Mouse (Mus musculus) midbrain, embryonic 10.5 days (tissue): ENCODE measurements around the gene Gprin1. TPM values are rescaled to one million over a fixed set of nuclear protein-coding genes. Genes with fewer than 3 reads are reported as not detected.

ENCODE experiments used
- DNase-seq: peaks from one replicate; pipeline ENCODE4 v3.0.0-alpha.2; 2017; ENCODE audit warnings: low spot score
- H3K27ac ChIP-seq: fragments of 300-500 bp; sonication (generic); replicated peaks from 2 replicates; pipeline ENCODE4 v1.5.1; 2016; ENCODE audit warnings: mild to moderate bottlenecking
- H3K27me3 ChIP-seq: fragments of 300-500 bp; sonication (generic); 2 replicates; pipeline ENCODE4 v1.6.1; 2016; ENCODE audit warnings: low read depth, mild to moderate bottlenecking; ENCODE audit not compliant: poor library complexity, severe bottlenecking
- H3K36me3 ChIP-seq: fragments of 300-500 bp; sonication (generic); 2 replicates; pipeline ENCODE4 v1.6.1; 2016; ENCODE audit warnings: mild to moderate bottlenecking, moderate library complexity
- H3K4me1 ChIP-seq: fragments of 300-500 bp; sonication (generic); 2 replicates; pipeline ENCODE4 v1.6.1; 2016
- H3K4me3 ChIP-seq: fragments of 300-500 bp; sonication (generic); 2 replicates; pipeline ENCODE4 v1.5.1; 2016; ENCODE audit warnings: mild to moderate bottlenecking, moderate library complexity
- H3K9me3 ChIP-seq: fragments of 300-500 bp; sonication (generic); replicated peaks from 2 replicates; pipeline ENCODE4 v1.6.1; 2016; ENCODE audit warnings: mild to moderate bottlenecking
- WGBS: fragments of 180-500 bp; shearing (Covaris S2); methylation state at CpG from one replicate; pipeline ENCODE4 v1.1.7; 2016; 5-methylcytosine and 5-hydroxymethylcytosine counted together
- polyA plus RNA-seq: library from polyadenylated mRNA; unstranded; fragments of >200 nt; fragmentation: Nextera tagmentation; extraction: Ambion mirVana; gene quantifications from 2 replicates; pipeline ENCODE4 v1.2.1, GENCODE M21; 2016

Gprin1 gene
- polyA plus RNA-seq, 1 experiment from 2014 or later = 0.88 TPM

- H3K4me1 ChIP-seq = no peaks in the 10 kb centered on the region
- no peak overlapping the region for H3K27ac ChIP-seq
- H3K9me3 ChIP-seq = no peaks in the 10 kb centered on the region
- no peak overlapping the region for H3K4me3 ChIP-seq
- WGBS = 54% methylated on average over 2 of the region's 2 CpGs
- no peak for DNase-seq
- H3K27me3 ChIP-seq = peaks cover 8% of the 10 kb centered on the region; the same call in 1 of the 2 replicates
- no peaks in the 10 kb centered on the region for H3K36me3 ChIP-seq
Observed at GRCm38 (mm10) chr13:54783235-54783634, 33.6 kb upstream of the Gprin1 start.

GRCm38 (mm10) chr13:54781086-54781485 is 31.4 kb upstream of the Gprin1 start:
- no peaks in the 10 kb centered on the region for H3K27me3 ChIP-seq
- no peaks in the 10 kb centered on the region for H3K36me3 ChIP-seq
- no peaks in the 10 kb centered on the region for H3K4me1 ChIP-seq
- 89% methylated on average over 3 of the region's 3 CpGs for WGBS
- H3K9me3 ChIP-seq = no peaks in the 10 kb centered on the region
- no peak for DNase-seq
- H3K4me3 ChIP-seq = no peak overlapping the region
- no peak overlapping the region for H3K27ac ChIP-seq

GRCm38 (mm10) chr13:54780592-54780991 is 30.9 kb upstream of the Gprin1 start:
- Histone ChIP-seq H3K27me3 (no peaks in the 10 kb centered on the region), H3K27ac (no peak overlapping the region), H3K36me3 (no peaks in the 10 kb centered on the region), H3K4me3 (no peak overlapping the region), H3K4me1 (no peaks in the 10 kb centered on the region), H3K9me3 (no peaks in the 10 kb centered on the region; the same call in 1 of the 2 replicates)
- no peak for DNase-seq
- WGBS = 84% methylated on average over 3 of the region's 3 CpGs

GRCm38 (mm10) chr13:54767012-54767411 is 17.3 kb upstream of the Gprin1 start:
- Histone ChIP-seq H3K4me3 (no peak overlapping the region), H3K9me3 (0 out of 2 replicates have a peak, but pooled peaks cover 3% of the 10 kb centered on the region), H3K4me1 (peaks cover 24% of the 10 kb centered on the region), H3K27me3 (peaks cover 58% of the 10 kb centered on the region), H3K27ac (no peak overlapping the region), H3K36me3 (no peaks in the 10 kb centered on the region)
- 82% methylated on average over 4 of the region's 4 CpGs for WGBS
- no peak for DNase-seq

- peak within 1 kb of the TSS; percentile 60 for H3K4me3 ChIP-seq
Observed at GRCm38 (mm10) chr13:54766192-54766768, 16.6 kb upstream of the Gprin1 start, which contains the start of gene Sncb. TSS of gene Sncb (minus strand) at chr13:54766595.

GRCm38 (mm10) chr13:54765281-54766191 is 15.9 kb upstream of the Gprin1 start:
- H3K4me3 ChIP-seq = peak overlapping the region; percentile 60
- peaks cover 27% of the 10 kb centered on the region for H3K4me1 ChIP-seq
- peak overlapping the region; percentile 24; the same call in 1 of the 2 replicates for H3K27ac ChIP-seq
- no peak for DNase-seq
- WGBS = 4% methylated on average over 44 of the region's 44 CpGs
- no peaks in the 10 kb centered on the region for H3K9me3 ChIP-seq
- peaks cover 72% of the 10 kb centered on the region for H3K27me3 ChIP-seq
- H3K36me3 ChIP-seq = no peaks in the 10 kb centered on the region

More at GRCm38 (mm10) chr13:54766192-54766768, 16.6 kb upstream of the Gprin1 start, which contains the start of gene Sncb:
- Histone ChIP-seq H3K9me3 (0 out of 2 replicates have a peak, but pooled peaks cover 3% of the 10 kb centered on the region), H3K36me3 (no peaks in the 10 kb centered on the region), H3K4me1 (peaks cover 24% of the 10 kb centered on the region), H3K27ac (peak within 1 kb of the TSS; percentile 24; the same call in 1 of the 2 replicates), H3K27me3 (peaks cover 64% of the 10 kb centered on the region)
- DNase-seq = peak; percentile 77
- under 1% methylated on average over 35 of the region's 35 CpGs for WGBS

- H3K4me1 ChIP-seq = peaks cover 52% of the 10 kb centered on the region
- H3K9me3 ChIP-seq = no peaks in the 10 kb centered on the region
- WGBS = 78% methylated on average over 7 of the region's 7 CpGs
- H3K36me3 ChIP-seq = no peaks in the 10 kb centered on the region
- DNase-seq = no peak
- H3K27ac ChIP-seq = no peak overlapping the region
- no peak overlapping the region for H3K4me3 ChIP-seq
- peaks cover 87% of the 10 kb centered on the region for H3K27me3 ChIP-seq
Observed at GRCm38 (mm10) chr13:54760906-54761305, 11.2 kb upstream of the Gprin1 start.

- no peak for DNase-seq
- no peaks in the 10 kb centered on the region for H3K36me3 ChIP-seq
- peaks cover 51% of the 10 kb centered on the region for H3K4me1 ChIP-seq
- 70% methylated on average over 8 of the region's 8 CpGs for WGBS
- H3K4me3 ChIP-seq = no peak overlapping the region; the same call in 1 of the 2 replicates
- no peak overlapping the region for H3K27ac ChIP-seq
- peaks cover 87% of the 10 kb centered on the region for H3K27me3 ChIP-seq
- no peaks in the 10 kb centered on the region for H3K9me3 ChIP-seq
Observed at GRCm38 (mm10) chr13:54760164-54760795, 10.6 kb upstream of the Gprin1 start.

GRCm38 (mm10) chr13:54759496-54759895 is 9.8 kb upstream of the Gprin1 start:
- H3K36me3 ChIP-seq = no peaks in the 10 kb centered on the region
- DNase-seq = no peak
- WGBS = 4% methylated on average over 7 of the region's 7 CpGs
- H3K27me3 ChIP-seq = peaks cover 85% of the 10 kb centered on the region
- H3K9me3 ChIP-seq = no peaks in the 10 kb centered on the region
- H3K4me1 ChIP-seq = peaks cover 46% of the 10 kb centered on the region
- H3K27ac ChIP-seq = peak overlapping the region; percentile 84
- peak overlapping the region; percentile 61 for H3K4me3 ChIP-seq

GRCm38 (mm10) chr13:54758756-54759470 is 9.2 kb upstream of the Gprin1 start:
- Histone ChIP-seq H3K27ac (peak overlapping the region; percentile 84), H3K9me3 (no peaks in the 10 kb centered on the region), H3K4me3 (peak overlapping the region; percentile 61), H3K36me3 (no peaks in the 10 kb centered on the region), H3K27me3 (peaks cover 85% of the 10 kb centered on the region), H3K4me1 (peaks cover 49% of the 10 kb centered on the region)
- under 1% methylated on average over 29 of the region's 29 CpGs for WGBS
- no peak for DNase-seq

- Histone ChIP-seq H3K4me3 (peak overlapping the region; percentile 61), H3K4me1 (peaks cover 51% of the 10 kb centered on the region), H3K27me3 (peaks cover 83% of the 10 kb centered on the region), H3K27ac (peak overlapping the region; percentile 84), H3K36me3 (no peaks in the 10 kb centered on the region), H3K9me3 (no peaks in the 10 kb centered on the region)
- WGBS = under 1% methylated on average over 43 of the region's 43 CpGs
- peak; percentile 92 for DNase-seq
Observed at GRCm38 (mm10) chr13:54758045-54758755, 8.5 kb upstream of the Gprin1 start.
